Mouse (Mus musculus) embryo, embryonic 11.5 days (tissue): ENCODE measurements around the gene Hspa1a.
A peak's percentile ranks its signal among the peaks of the same experiment; 100 is the strongest.
"Not testable (repeated sequence)": the region's sequence is repeated elsewhere in the genome, so short reads cannot be mapped to it uniquely, and the experiment has no call there.

Source experiments
- DNase-seq: peaks from one replicate; pipeline ENCODE4 v3.0.0-alpha.2; 2012; ENCODE audit warnings: low read depth, low spot score

Hspa1a gene

DNA sequence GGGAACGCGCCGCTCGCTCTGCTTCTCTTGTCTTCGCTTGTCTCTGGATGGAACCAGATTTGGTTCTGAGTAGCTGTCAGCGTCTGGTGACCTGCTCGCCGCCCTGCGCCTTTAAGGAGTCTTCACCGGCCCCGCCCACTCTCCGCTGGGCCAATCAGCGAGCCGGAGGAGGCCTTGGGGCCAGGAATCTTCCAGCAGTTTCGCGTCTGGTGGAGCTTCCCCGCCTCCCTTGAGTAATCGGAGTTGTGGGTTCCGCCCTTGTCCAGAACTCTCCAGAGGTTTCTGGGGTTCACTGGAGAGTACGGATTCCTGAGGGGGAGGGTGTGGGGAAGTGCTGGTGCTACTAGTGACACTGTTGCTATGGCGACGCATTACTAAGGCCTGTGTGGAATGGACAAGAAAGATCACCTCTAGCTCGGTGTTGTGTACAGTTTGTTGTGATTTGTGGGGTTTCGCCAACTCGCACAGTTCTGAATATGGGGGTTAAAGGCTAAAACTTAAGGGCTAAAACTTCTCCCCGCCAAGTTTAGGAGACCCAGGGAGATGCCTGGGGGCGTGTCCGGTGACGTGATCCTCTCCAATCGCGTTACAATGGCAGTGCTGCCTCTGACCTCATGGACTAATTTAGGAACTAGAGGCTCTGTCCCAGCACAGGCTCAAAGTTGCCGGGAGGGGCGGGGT lies at the start of gene Hspa1a, which contains the start of gene Hspa1l:
TSS of gene Hspa1a (minus strand) at position 88 of the 681 bp plus-strand sequence.
TSS of gene Hspa1l (plus strand) at position 635 of the 681 bp plus-strand sequence.
- DNase-seq: peak; percentile 46

- DNase-seq: peak; percentile 76
Measured at GRCm38 (mm10) chr17:35021163-35021808, 49.3 kb upstream of the Hspa1a start.

GRCm38 (mm10) chr17:35020551-35020950 lies 48.6 kb upstream of the Hspa1a start:
- no peak for DNase-seq

DNA sequence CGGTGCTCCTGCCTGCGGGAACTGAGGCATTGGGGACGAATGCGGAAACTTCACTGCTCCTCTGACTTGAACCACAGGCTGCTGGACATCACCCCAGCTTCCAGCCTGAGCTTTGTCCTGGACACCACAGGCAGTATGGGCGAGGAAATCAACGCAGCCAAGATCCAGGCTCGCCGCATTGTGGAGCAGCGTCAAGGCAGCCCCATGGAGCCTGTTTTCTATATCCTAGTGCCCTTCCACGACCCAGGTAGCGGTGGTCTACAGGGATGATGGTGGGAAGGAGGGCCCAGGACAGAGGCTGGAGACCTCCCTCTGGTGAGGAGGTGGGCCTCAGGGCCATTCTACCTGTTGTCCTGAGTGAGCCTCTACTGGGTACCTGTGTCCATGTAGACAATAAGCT lies 47.9 kb upstream of the Hspa1a start:
- no peak for DNase-seq

- no peak for DNase-seq
Measured at GRCm38 (mm10) chr17:35018171-35018570, 46.2 kb upstream of the Hspa1a start.

DNA sequence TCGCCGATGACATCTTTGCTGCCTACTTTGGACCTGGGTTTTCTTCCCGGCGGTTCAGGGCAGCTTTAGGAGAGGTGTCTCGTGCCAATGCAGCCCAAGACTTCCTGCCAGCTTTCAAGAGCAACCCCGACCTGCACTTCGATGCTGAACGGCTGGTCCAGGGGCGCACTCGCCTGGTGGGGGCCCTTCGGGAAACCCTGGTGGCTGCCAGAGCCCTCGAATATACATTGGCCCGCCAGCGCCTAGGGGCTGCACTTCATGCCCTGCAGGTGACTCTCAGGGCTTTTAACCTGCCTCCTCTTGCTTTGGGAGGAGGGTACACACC lies 45.7 kb upstream of the Hspa1a start:
- no peak for DNase-seq

- DNase-seq: no peak
Measured at GRCm38 (mm10) chr17:35016791-35017705, 45.1 kb upstream of the Hspa1a start.

DNA sequence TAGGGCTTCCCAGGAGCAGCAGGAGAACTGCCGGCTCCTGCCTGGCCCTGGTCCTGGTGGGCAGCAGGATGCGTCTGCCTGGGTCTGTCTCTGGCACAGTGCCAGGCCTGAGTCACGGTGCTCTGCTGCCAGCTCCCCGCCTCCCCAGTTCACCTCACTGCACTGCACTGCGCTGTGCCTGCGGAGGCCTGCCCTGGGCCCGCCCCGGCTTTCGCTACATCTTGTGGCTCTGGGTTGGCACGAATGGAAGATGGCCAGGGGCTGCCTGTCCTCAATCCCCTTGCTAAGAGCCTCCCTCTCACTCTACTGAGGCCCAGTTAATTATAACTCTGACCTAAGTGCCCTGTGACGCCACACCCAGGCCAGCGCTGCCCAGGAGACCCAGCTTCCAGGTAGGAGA lies 44.4 kb upstream of the Hspa1a start, which contains the start of gene Vwa7:
TSS of gene Vwa7 (plus strand) at position 204 of the 400 bp plus-strand sequence.
- no peak for DNase-seq

DNA sequence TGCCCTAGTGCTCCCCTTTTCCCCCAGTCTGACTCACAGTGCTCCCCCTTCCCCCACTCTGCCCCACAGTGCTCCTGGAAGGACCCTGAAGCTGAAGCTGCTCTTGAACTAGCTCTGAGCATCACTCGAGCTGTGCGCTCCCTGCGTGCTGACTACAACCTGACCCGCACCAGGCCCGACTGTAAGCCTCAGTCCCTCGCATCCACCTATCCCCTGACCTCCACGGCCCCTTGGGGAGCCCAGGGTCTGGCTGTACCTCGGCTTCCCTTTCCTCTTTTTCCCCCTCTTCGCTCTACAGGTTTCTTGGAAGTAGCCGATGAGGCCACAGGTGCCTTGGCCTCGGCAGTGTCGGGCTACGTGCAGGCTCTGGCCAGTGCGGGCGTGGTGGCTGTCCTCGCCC lies 43.3 kb upstream of the Hspa1a start:
- DNase-seq: no peak

- DNase-seq: no peak
Measured at GRCm38 (mm10) chr17:35013221-35013620, 41.3 kb upstream of the Hspa1a start.

- no peak for DNase-seq
Measured at GRCm38 (mm10) chr17:35012430-35012829, 40.5 kb upstream of the Hspa1a start.

DNA sequence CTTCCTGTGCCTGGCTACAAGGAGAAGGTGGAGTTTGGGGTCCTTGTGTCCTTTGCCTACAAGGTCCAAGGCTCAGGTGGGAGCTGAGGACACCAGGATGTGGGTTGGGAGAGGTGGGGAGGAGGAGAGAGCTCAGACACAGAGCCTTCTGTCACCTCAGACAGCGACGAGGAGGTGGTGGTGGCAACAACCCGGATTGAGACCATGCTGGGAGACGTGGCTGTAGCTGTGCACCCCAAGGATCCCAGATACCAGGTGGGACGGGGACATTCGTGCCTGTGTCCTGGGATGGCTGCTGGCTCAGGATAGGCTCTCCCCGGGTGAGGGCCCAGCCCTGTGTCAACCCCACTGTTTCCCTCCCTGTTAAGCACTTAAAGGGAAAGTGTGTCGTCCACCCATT lies 39.5 kb upstream of the Hspa1a start:
- no peak for DNase-seq

- no peak for DNase-seq
Measured at GRCm38 (mm10) chr17:35009586-35009985, 37.6 kb upstream of the Hspa1a start.

- DNase-seq: no peak
Measured at GRCm38 (mm10) chr17:35007387-35007991, 35.5 kb upstream of the Hspa1a start.

GRCm38 (mm10) chr17:35005902-35006301 lies 33.9 kb upstream of the Hspa1a start:
- not testable (repeated sequence) for DNase-seq

- no peak for DNase-seq
Measured at GRCm38 (mm10) chr17:35005158-35005557, 33.2 kb upstream of the Hspa1a start.

DNA sequence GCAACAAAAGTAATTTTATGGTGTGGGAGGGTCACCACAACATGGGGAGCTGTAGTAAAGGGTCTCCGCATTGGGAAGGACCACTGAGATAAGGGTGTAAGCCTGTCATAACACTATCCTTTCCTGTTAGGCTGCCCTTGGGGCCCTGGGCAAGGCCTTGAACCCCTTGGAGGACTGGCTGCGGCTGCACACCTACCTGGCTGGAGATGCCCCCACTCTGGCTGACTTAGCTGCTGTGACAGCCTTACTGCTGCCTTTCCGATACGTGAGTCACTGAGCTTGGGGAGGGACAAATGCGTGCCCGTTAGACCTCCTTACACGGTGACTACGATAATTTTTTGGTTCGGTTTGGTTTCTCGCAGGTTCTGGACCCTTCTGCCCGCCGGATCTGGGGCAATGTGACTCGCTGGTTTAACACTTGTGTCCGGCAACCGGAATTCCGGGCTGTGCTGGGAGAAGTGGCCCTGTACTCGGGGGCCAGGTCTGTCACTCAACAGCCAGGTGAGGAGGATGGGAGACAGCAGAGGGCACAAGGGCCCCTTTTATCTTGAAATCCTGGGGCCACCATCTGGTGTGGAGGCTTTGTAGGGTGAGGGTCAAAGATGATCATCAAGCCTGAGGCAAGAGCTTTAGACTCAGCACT lies 32.2 kb upstream of the Hspa1a start:
- DNase-seq: no peak

DNA sequence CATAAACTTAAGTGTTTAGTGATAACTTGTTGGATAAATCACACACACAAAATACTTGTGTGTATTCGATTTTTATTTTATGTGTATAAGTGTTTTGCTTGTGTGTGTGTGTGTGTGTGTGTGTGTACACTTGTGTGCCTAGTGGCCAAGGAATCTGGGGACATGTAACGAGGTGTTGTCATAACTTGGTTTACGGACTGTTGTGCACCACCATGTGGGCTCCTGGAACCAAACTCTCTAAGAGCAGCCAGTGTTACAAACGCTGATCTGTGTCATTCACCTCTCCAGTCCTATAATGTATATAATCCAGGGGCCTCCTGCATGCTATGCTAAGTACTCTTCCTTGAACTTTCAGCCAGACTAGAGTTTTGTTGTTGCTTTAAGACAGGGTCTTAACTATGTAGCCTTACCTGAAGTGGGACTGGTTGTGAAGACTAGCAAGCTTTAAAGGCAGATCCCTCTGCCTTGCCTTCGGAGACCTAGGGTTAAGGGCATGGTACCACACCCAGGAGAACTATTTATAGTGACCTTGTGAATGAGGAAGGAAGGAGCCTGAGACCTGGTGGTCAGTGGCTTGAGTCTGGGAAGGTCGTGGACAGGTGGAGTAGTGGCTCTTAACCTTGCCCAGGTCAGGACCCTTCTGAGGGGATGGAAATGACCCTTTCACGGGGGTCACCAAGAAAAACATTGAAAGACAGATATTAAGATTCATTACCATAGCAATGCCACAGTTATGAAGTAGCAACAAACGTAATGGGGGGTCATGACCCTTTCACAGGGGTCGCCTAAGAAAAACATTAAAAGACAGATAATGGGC lies 31.3 kb upstream of the Hspa1a start:
- DNase-seq: no peak

DNA sequence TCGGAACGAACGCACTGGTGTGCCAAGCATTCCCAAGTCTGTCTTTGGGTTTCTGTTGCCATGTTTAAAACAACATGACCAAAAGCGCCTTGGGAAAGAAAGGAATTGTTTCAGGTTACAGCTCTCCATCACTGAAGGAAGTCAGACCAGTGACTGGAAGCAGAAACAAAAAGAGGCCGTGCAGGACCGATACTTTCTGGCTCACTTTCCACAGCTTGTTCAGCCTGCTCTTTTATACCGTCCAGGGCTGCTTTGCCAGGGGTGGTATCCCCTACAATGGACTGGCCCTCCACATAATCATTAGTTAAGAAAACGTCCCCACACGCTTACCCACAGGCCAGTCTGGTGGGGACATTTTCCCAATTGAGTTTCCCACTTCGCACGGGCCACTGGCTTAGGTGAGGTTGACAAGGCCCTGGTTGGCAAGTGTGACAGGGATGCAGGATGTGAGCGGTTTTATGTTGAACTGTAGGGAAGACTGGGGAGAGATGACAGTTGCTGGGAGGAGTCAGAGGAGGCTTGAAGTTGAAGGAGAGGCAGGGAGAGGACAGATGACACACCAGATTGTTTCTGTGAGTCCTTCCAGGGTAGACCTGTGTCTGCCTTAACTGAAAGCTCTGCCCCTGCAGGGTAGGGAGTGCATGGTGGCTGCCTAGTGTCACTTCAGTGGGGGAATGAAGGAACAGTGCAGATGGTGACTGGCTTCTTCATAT lies 30.4 kb upstream of the Hspa1a start:
- DNase-seq: no peak
